Mouse (Mus musculus) heart, embryonic 12.5 days (tissue): ENCODE measurements at regions not wholly inside any gene's neighbourhood (a gene's known extent, or its start where the extent isn't known, plus 50 kb on each side); places are given as distances from the start of the nearest gene placed in this dataset.
"Not testable (repeated sequence)": the region's sequence is repeated elsewhere in the genome, so short reads cannot be mapped to it uniquely, and the experiment has no call there.

ENCODE experiments used
- ATAC-seq: fragments of 200-750 bp; cut with Nextera tagmentation; 2 replicates; pipeline ENCODE4 v1.8.0; 2017; ENCODE audit warnings: moderate TSS enrichment, moderate library complexity; ENCODE audit not compliant: insufficient number of reproducible peaks, low FRiP score
- H3K27ac ChIP-seq: fragments of 300-500 bp; sonication (generic); 2 replicates; pipeline ENCODE4 v1.5.1; 2016; ENCODE audit warnings: mild to moderate bottlenecking, moderate library complexity; ENCODE audit not compliant: poor library complexity, severe bottlenecking
- H3K27me3 ChIP-seq: fragments of 300-500 bp; sonication (generic); replicated peaks from 2 replicates; pipeline ENCODE4 v1.6.1; 2016; ENCODE audit warnings: mild to moderate bottlenecking, moderate library complexity
- H3K36me3 ChIP-seq: fragments of 300-500 bp; sonication (generic); 2 replicates; pipeline ENCODE4 v1.6.1; 2016; ENCODE audit warnings: mild to moderate bottlenecking, moderate library complexity
- H3K4me1 ChIP-seq: fragments of 300-500 bp; sonication (generic); replicated peaks from 2 replicates; pipeline ENCODE4 v1.6.1; 2016; ENCODE audit warnings: mild to moderate bottlenecking
- H3K4me2 ChIP-seq: fragments of 300-500 bp; sonication (generic); 2 replicates; pipeline ENCODE4 v1.6.1; 2016; ENCODE audit warnings: mild to moderate bottlenecking, moderate library complexity
- H3K4me3 ChIP-seq: fragments of 300-500 bp; sonication (generic); 2 replicates; pipeline ENCODE4 v1.5.1; 2016; ENCODE audit warnings: mild to moderate bottlenecking
- H3K9ac ChIP-seq: fragments of 300-500 bp; sonication (generic); 2 replicates; pipeline ENCODE4 v1.6.1; 2016; ENCODE audit warnings: mild to moderate bottlenecking, moderate library complexity
- H3K9me3 ChIP-seq: fragments of 300-500 bp; sonication (generic); replicated peaks from 2 replicates; pipeline ENCODE4 v1.6.1; 2016; ENCODE audit warnings: mild to moderate bottlenecking, moderate library complexity
- WGBS: fragments of 180-500 bp; shearing (Covaris S2); methylation state at CpG from one replicate; pipeline ENCODE4 v1.1.7; 2016; 5-methylcytosine and 5-hydroxymethylcytosine counted together

DNA sequence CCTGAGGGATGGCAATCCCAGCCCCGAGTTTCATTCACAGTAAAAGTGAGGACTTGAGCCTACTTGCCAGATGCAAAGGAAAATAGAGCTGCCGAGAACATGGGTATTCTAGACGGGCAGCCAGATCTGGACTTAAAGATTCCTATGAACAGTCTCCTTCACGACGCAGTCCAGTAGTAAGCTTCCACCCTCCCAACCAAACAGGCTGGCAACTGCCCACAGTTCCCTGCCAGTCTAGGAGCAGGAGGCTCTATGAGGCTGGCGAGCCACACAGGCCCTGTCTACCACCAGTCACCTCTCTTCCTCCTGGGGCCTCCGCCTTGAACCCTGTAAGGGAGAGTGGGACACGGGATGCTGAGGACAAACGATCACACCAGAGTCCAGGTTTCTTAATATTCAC, 153.5 kb upstream of the Snrpn start:
- H3K27ac ChIP-seq, result no peak overlapping the region
- ATAC-seq, result no peak
- no peak overlapping the region for H3K4me2 ChIP-seq
- H3K27me3 ChIP-seq, result no peaks in the 10 kb centered on the region
- 80% methylated on average over 9 of the region's 9 CpGs for WGBS
- no peaks in the 10 kb centered on the region for H3K36me3 ChIP-seq
- no peaks in the 10 kb centered on the region for H3K4me1 ChIP-seq
- H3K9ac ChIP-seq, result no peak overlapping the region
- H3K4me3 ChIP-seq, result no peak overlapping the region
- H3K9me3 ChIP-seq, result peaks cover 9% of the 10 kb centered on the region

DNA sequence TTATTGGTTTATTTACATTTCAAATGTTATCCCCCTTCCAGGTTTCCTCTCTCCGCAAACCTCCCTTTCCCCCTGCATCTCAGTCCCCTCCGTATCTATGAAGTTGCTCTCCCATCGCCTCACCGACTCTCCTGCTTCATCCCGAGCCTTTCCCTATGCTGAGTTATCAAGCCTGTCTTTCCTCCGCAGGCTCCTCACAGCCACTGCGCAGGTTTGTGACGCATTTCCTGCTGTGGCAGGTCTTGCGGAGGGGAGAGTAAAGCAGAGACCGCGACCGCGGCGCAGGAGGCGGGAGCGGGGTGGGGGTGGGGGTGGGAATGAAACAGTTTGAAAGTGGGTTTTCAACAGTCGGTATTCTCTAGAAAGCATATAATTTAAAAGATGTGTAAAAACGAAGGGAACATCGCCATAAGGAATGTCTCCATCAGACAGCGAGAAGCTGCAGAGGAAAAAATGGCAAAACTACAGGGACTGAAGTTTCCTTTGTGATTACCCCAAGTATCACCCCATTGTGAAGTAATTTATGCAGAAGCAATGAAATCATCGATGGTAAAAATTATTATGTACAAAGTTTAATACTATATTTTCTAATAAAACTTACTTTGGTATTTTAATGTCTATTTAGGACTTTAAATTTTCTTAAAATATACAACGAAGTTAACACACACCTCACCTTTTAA, 104.3 kb upstream of the Snrpn start:
- H3K9me3 ChIP-seq, H3K36me3 ChIP-seq, H3K27ac ChIP-seq, H3K9ac ChIP-seq, H3K4me1 ChIP-seq, H3K27me3 ChIP-seq: not testable (repeated sequence)
- Histone ChIP-seq H3K4me3 (peak overlapping the region; percentile 50), H3K4me2 (peak overlapping the region; percentile 53)
- ATAC-seq, result peak; percentile 90
- WGBS, result 8% methylated on average over 22 of the region's 22 CpGs

DNA sequence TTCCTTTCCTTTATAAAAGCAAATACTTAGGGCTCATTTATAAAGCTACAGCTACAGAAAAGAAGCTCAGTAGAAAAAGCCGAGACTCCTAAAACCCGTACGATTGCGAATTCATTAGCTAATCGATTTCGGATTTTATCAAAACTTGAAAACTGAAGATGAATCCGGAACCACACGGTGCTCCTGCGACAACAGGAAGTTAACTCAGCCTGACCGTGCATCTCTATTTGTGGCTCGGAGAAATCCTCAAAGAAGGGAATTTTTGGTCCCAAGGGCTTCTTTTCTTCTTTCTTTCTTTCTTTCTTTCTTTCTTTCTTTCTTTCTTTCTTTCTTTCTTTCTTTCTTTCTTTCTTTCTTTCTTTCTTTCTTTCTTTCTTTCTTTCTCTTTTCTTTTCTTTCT, 103.7 kb upstream of the Snrpn start:
- H3K9ac ChIP-seq, H3K27me3 ChIP-seq, ATAC-seq, H3K4me1 ChIP-seq, H3K27ac ChIP-seq, H3K9me3 ChIP-seq, H3K36me3 ChIP-seq: not testable (repeated sequence)
- peak overlapping the region; percentile 53 for H3K4me2 ChIP-seq
- WGBS, result 21% methylated on average over 11 of the region's 11 CpGs
- peak overlapping the region; percentile 50 for H3K4me3 ChIP-seq

DNA sequence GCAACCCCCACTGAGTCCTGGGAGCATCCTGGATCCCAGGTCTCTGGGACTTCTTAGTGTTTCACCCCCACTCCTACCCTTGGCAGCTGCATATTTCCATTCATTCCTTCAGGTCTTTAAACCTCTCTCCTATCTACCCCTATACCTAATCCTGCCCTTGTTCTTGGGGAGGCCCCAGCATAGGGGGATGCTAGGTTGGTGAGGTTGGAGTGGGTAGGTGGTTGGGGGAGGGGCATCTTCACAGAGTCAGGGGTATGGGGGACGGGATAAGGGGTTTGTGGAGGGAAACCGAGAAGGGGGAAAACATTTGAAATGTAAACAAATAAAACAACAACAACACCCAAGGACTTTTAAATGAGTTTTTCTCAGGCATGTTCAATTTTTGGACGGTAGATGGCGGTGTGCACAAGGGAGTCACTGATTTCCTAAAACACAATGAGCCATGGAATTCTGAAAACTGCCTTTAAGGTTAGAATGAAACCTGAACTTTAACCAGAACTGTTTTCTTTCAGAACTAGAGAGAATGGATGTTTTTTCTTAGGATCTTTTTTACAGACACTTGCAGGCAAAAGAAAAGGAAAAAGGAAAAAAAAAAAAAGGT, 98.7 kb upstream of the Snrpn start:
- H3K36me3 ChIP-seq, H3K4me3 ChIP-seq, H3K4me2 ChIP-seq, H3K27me3 ChIP-seq, H3K4me1 ChIP-seq, H3K9ac ChIP-seq, H3K9me3 ChIP-seq, H3K27ac ChIP-seq, ATAC-seq: not testable (repeated sequence)
- WGBS, result 2% methylated on average over 4 of the region's 4 CpGs

DNA sequence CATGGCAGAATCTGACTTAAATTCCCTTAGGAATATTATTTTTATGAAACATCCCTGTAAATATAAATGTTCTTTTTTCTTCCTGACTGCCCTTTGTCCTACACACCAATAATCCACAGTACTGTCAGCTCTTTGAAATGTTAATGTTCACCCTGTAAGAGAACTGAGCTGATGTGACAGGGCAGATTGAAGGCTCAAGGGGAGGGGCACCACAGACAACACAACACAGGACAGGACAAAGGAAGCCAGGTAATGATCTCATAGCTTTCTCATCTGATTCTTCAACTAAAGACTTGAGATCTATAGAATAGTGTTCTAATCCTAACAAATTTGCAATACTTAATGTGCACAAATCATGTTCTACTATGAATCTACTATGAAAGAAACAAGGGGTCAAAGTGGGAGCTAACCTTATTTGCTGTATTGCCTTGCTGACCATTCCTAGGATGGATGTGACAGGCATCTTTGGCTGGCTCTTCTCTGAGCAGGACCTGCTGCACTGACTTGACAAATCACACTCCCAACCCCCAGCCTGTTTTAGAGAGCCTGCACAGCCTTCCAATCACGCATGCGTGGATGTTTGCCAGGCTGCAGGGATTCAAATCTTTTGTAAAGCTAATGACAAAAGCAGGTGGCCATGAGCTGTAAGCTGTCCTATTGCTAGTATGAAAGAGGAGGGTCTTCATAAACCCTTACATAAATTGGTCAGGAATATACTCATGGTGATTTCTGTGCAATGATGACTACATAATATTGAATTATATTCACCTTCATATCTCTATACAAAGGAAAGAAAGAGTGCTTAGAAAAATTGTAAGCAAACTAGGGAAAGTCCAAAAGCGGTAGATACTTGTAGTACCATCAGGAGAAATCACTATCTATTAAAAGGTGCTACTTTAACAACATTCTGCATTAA, 76.6 kb upstream of the Snrpn start:
- H3K9me3 ChIP-seq, H3K4me1 ChIP-seq, H3K4me2 ChIP-seq, H3K4me3 ChIP-seq, H3K9ac ChIP-seq, ATAC-seq, H3K27me3 ChIP-seq, H3K27ac ChIP-seq, H3K36me3 ChIP-seq: not testable (repeated sequence)
- WGBS, result 64% methylated on average over 3 of the region's 3 CpGs
